Mouse (Mus musculus): ENCODE measurements around the gene Ankle1. TPM values are rescaled to one million over a fixed set of nuclear protein-coding genes. Genes with fewer than 3 reads are reported as not detected.

Ankle1 gene
- polyA plus RNA-seq, 1 experiment from 2014 or later = 40.9 TPM

GRCm38 (mm10) chr8:71400826-71401225, 5.0 kb upstream of the Ankle1 start:
- Histone ChIP-seq H3K4me2 (no peak overlapping the region), H3K9ac (no peak overlapping the region), H3K27ac (no peak overlapping the region), H3K4me1 (replicated peaks) (peaks cover 37% of the 10 kb centered on the region), H3K9me3 (replicated peaks) (no peaks in the 10 kb centered on the region), H3K4me3 (replicated peaks) (no peak overlapping the region), H3K36me3 (peaks cover 30% of the 10 kb centered on the region), H3K27me3 (no peaks in the 10 kb centered on the region)
- ATAC-seq (ENCODE audit: low read depth) (no peak), DNase-seq (no peak)
- WGBS (ENCODE audit: insufficient replicate concordance) = 80% methylated on average over 2 of the region's 2 CpGs

- ATAC-seq (ENCODE audit: low read depth) (no peak), DNase-seq (no peak)
- peaks cover 30% of the 10 kb centered on the region for H3K36me3 ChIP-seq
- H3K27ac ChIP-seq = no peak overlapping the region; the same call in 1 of the 2 replicates
- H3K27me3 ChIP-seq = no peaks in the 10 kb centered on the region
- peaks cover 33% of the 10 kb centered on the region for H3K4me1 ChIP-seq (replicated peaks)
- no peak overlapping the region for H3K4me3 ChIP-seq (replicated peaks)
- no peaks in the 10 kb centered on the region for H3K9me3 ChIP-seq (replicated peaks)
- no peak overlapping the region for H3K4me2 ChIP-seq
- H3K9ac ChIP-seq = no peak overlapping the region
These were observed 4.4 kb upstream of the Ankle1 start for GRCm38 (mm10) chr8:71401454-71401853.

- H3K4me3 ChIP-seq (replicated peaks) = no peak overlapping the region
- no peak overlapping the region for H3K4me2 ChIP-seq
- H3K27ac ChIP-seq = no peak overlapping the region
- no peaks in the 10 kb centered on the region for H3K27me3 ChIP-seq
- H3K9ac ChIP-seq = no peak overlapping the region
- ATAC-seq (ENCODE audit: low read depth) = no peak
- DNase-seq = no peak
- no peaks in the 10 kb centered on the region for H3K9me3 ChIP-seq (replicated peaks)
- WGBS (ENCODE audit: insufficient replicate concordance) = 82% methylated on average over 9 of the region's 9 CpGs
- H3K36me3 ChIP-seq = peaks cover 37% of the 10 kb centered on the region
- peaks cover 38% of the 10 kb centered on the region for H3K4me1 ChIP-seq (replicated peaks)
These were observed 3.3 kb upstream of the Ankle1 start for GRCm38 (mm10) chr8:71402446-71402964.

- WGBS (ENCODE audit: insufficient replicate concordance) = 72% methylated on average over 6 of the region's 6 CpGs
- no peak overlapping the region for H3K9ac ChIP-seq
- H3K4me1 ChIP-seq (replicated peaks) = peaks cover 41% of the 10 kb centered on the region
- H3K27ac ChIP-seq = 0 out of 2 replicates have a peak overlapping the region, but pooled peaks have one; percentile 20
- ATAC-seq (ENCODE audit: low read depth) (no peak), DNase-seq (no peak)
- H3K4me2 ChIP-seq = no peak overlapping the region
- H3K4me3 ChIP-seq (replicated peaks) = no peak overlapping the region
- H3K36me3 ChIP-seq = peaks cover 41% of the 10 kb centered on the region
- H3K9me3 ChIP-seq (replicated peaks) = no peaks in the 10 kb centered on the region
- no peaks in the 10 kb centered on the region for H3K27me3 ChIP-seq
These were observed 2.5 kb upstream of the Ankle1 start for GRCm38 (mm10) chr8:71403107-71403885.

- Histone ChIP-seq H3K27ac (0 out of 2 replicates have a peak overlapping the region, but pooled peaks have one; percentile 20), H3K36me3 (peaks cover 41% of the 10 kb centered on the region)
These were observed 1.8 kb upstream of the Ankle1 start for GRCm38 (mm10) chr8:71404011-71404410.

GRCm38 (mm10) chr8:71404951-71405351, 859 bp upstream of the Ankle1 start:
- Histone ChIP-seq H3K4me1 (replicated peaks) (peaks cover 41% of the 10 kb centered on the region), H3K4me2 (peak overlapping the region; percentile 89), H3K9me3 (replicated peaks) (no peaks in the 10 kb centered on the region), H3K27me3 (no peaks in the 10 kb centered on the region), H3K27ac (peak overlapping the region; percentile 77), H3K36me3 (peaks cover 43% of the 10 kb centered on the region), H3K4me3 (replicated peaks) (peak overlapping the region; percentile 98), H3K9ac (peak overlapping the region; percentile 98)
- ATAC-seq (ENCODE audit: low read depth) (no peak), DNase-seq (no peak)
- 69% methylated on average over 9 of the region's 9 CpGs for WGBS (ENCODE audit: insufficient replicate concordance)

More at GRCm38 (mm10) chr8:71404011-71404410, 1.8 kb upstream of the Ankle1 start:
- ATAC-seq (ENCODE audit: low read depth) (no peak), DNase-seq (no peak)
- Histone ChIP-seq H3K4me3 (replicated peaks) (no peak overlapping the region), H3K9ac (no peak overlapping the region), H3K4me1 (replicated peaks) (peaks cover 41% of the 10 kb centered on the region), H3K9me3 (replicated peaks) (no peaks in the 10 kb centered on the region), H3K27me3 (no peaks in the 10 kb centered on the region), H3K4me2 (no peak overlapping the region)
- WGBS (ENCODE audit: insufficient replicate concordance) = 75% methylated on average over 8 of the region's 8 CpGs

- Histone ChIP-seq H3K9me3 (replicated peaks) (no peaks in the 10 kb centered on the region), H3K4me1 (replicated peaks) (peaks cover 43% of the 10 kb centered on the region), H3K9ac (peak overlapping the region; percentile 98), H3K36me3 (peaks cover 37% of the 10 kb centered on the region), H3K4me2 (peak overlapping the region; percentile 89), H3K4me3 (replicated peaks) (peak overlapping the region; percentile 98), H3K27ac (peak overlapping the region; percentile 87), H3K27me3 (no peaks in the 10 kb centered on the region)
- WGBS (ENCODE audit: insufficient replicate concordance) = under 1% methylated on average over 55 of the region's 55 CpGs
- peak; percentile 77 for ATAC-seq (ENCODE audit: low read depth)
- DNase-seq = peak; percentile 77
These were observed 547 bp downstream of the Ankle1 start for GRCm38 (mm10) chr8:71406099-71407015.

- Histone ChIP-seq H3K27ac (no peak overlapping the region; the same call in 1 of the 2 replicates), H3K4me2 (peak overlapping the region; percentile 89), H3K9me3 (replicated peaks) (no peaks in the 10 kb centered on the region), H3K9ac (peak overlapping the region; percentile 98), H3K27me3 (no peaks in the 10 kb centered on the region), H3K4me1 (replicated peaks) (peaks cover 49% of the 10 kb centered on the region), H3K4me3 (replicated peaks) (peak overlapping the region; percentile 98), H3K36me3 (peaks cover 35% of the 10 kb centered on the region)
- DNase-seq = no peak
- no peak for ATAC-seq (ENCODE audit: low read depth)
- 90% methylated on average over 14 of the region's 14 CpGs for WGBS (ENCODE audit: insufficient replicate concordance)
These were observed 1.6 kb downstream of the Ankle1 start for GRCm38 (mm10) chr8:71407441-71407840.

GRCm38 (mm10) chr8:71408231-71408630, 2.4 kb downstream of the Ankle1 start:
- no peaks in the 10 kb centered on the region for H3K27me3 ChIP-seq
- H3K4me2 ChIP-seq = no peak overlapping the region
- H3K9ac ChIP-seq = no peak overlapping the region
- no peak for ATAC-seq (ENCODE audit: low read depth)
- H3K4me1 ChIP-seq (replicated peaks) = peaks cover 49% of the 10 kb centered on the region
- 96% methylated on average over 4 of the region's 4 CpGs for WGBS (ENCODE audit: insufficient replicate concordance)
- H3K4me3 ChIP-seq (replicated peaks) = no peak overlapping the region
- peaks cover 35% of the 10 kb centered on the region for H3K36me3 ChIP-seq
- H3K9me3 ChIP-seq (replicated peaks) = no peaks in the 10 kb centered on the region
- no peak for DNase-seq
- H3K27ac ChIP-seq = no peak overlapping the region; the same call in 1 of the 2 replicates

GRCm38 (mm10) chr8:71411535-71412273, 5.9 kb downstream of the Ankle1 start:
- Histone ChIP-seq H3K9ac (no peak overlapping the region), H3K4me2 (no peak overlapping the region), H3K9me3 (replicated peaks) (no peaks in the 10 kb centered on the region), H3K27me3 (0 out of 2 replicates have a peak, but pooled peaks cover 3% of the 10 kb centered on the region), H3K4me3 (replicated peaks) (no peak overlapping the region), H3K4me1 (replicated peaks) (peaks cover 23% of the 10 kb centered on the region), H3K27ac (no peak overlapping the region), H3K36me3 (peaks cover 35% of the 10 kb centered on the region)
- DNase-seq = no peak
- 0 out of 2 replicates have a peak, but pooled peaks have one; percentile 23 for ATAC-seq (ENCODE audit: low read depth)
- WGBS (ENCODE audit: insufficient replicate concordance) = 38% methylated on average over 11 of the region's 11 CpGs
